In genomic region chr2:155240915-155241314, GRCm38 (mm10) we compare ENCODE assay signal across 10 mouse cellular contexts. TPM values are rescaled to one million over a fixed set of nuclear protein-coding genes. Genes with fewer than 3 reads are reported as not detected.
DNase-seq lines count a peak whose midpoint lies in the region; ATAC-seq and TF ChIP-seq lines count a peak whose summit lies in the region.
"Had no signal": no experiment of that assay in that cellular context is flagged by ENCODE, and none has a peak within 500 bp of the region (broad histone marks: within the 10 kb centered on the region; RNA-seq: fewer than 3 reads in every experiment).

No protein-coding gene starts in this region.

- TF ChIP-seq CTCF in ES-Bruce4 (IDR thresholded peaks at IDR 0.05; ENCODE audit: low read depth, low read length) = peak; percentile 33
- no peak for TF ChIP-seq CTCF in embryonic fibroblast, embryonic 13.5 days (IDR thresholded peaks at IDR 0.05; ENCODE audit: borderline replicate concordance, insufficient read depth, low read length)

- H3K4me2 ChIP-seq in kidney, embryonic 15.5 days = no peak overlapping the region
- no peak overlapping the region for H3K4me2 ChIP-seq in midbrain, embryonic 16.5 days (ENCODE audit: low read length)
- H3K4me2 ChIP-seq: hindbrain, embryonic 12.5 days had no signal

- ATAC-seq in kidney, embryonic 15.5 days (replicated peaks; ENCODE audit: low FRiP score) = no peak
- ATAC-seq in midbrain, embryonic 16.5 days = no peak

- DNase-seq in kidney, adult 11 months = peak; percentile 33
- peak; percentile 37 to 52 for DNase-seq in lung, postnatal 4 days
- DNase-seq in right cerebral cortex, postnatal 25 days = no peak
- DNase-seq in cerebellum, adult 8-10 months = no peak

- no peak overlapping the region for H3K9ac ChIP-seq in kidney, embryonic 15.5 days
- H3K9ac ChIP-seq in ES-Bruce4 (ENCODE audit: low read depth, poor library complexity, severe bottlenecking) = no peak overlapping the region
- H3K9ac ChIP-seq in midbrain, embryonic 16.5 days (ENCODE audit: low read depth, low read length) = no peak overlapping the region
- H3K9ac ChIP-seq: hindbrain, embryonic 12.5 days had no signal

- TF ChIP-seq POLR2A in ES-Bruce4 (IDR thresholded peaks at IDR 0.05; ENCODE audit: insufficient read depth, low read length) = no peak
- no peak for TF ChIP-seq POLR2A in embryonic fibroblast, embryonic 13.5 days (IDR thresholded peaks at IDR 0.05; ENCODE audit: low read depth, low read length)

- H3K4me3 ChIP-seq in kidney, embryonic 15.5 days (replicated peaks) = no peak overlapping the region
- H3K4me3 ChIP-seq in ES-Bruce4 (ENCODE audit: low read depth, low read length) = no peak overlapping the region
- no peak overlapping the region for H3K4me3 ChIP-seq in embryonic fibroblast, embryonic 13.5 days (ENCODE audit: insufficient read depth, low read length)
- H3K4me3 ChIP-seq in midbrain, embryonic 16.5 days (ENCODE audit: low read depth, low read length) = no peak overlapping the region
- H3K4me3 ChIP-seq: hindbrain, embryonic 12.5 days; myocyte had no signal

- no peaks in the 10 kb centered on the region for H3K9me3 ChIP-seq in kidney, embryonic 15.5 days (replicated peaks)
- no peaks in the 10 kb centered on the region for H3K9me3 ChIP-seq in ES-Bruce4 (replicated peaks; ENCODE audit: control insufficient read depth, insufficient read depth, low read length, poor library complexity, severe bottlenecking)
- H3K9me3 ChIP-seq in midbrain, embryonic 16.5 days (replicated peaks; ENCODE audit: control insufficient read depth, low read length, poor library complexity, severe bottlenecking) = no peaks in the 10 kb centered on the region
- H3K9me3 ChIP-seq: hindbrain, embryonic 12.5 days had no signal

- H3K4me1 ChIP-seq in kidney, embryonic 15.5 days = peaks cover 14% of the 10 kb centered on the region
- no peaks in the 10 kb centered on the region for H3K4me1 ChIP-seq in ES-Bruce4 (ENCODE audit: control insufficient read depth, insufficient read depth, low read length)
- peaks cover 6% of the 10 kb centered on the region for H3K4me1 ChIP-seq in embryonic fibroblast, embryonic 13.5 days (ENCODE audit: control insufficient read depth, insufficient read depth, low read length)
- peaks cover 16% of the 10 kb centered on the region for H3K4me1 ChIP-seq in midbrain, embryonic 16.5 days (ENCODE audit: control insufficient read depth, insufficient read depth, low read length)

- TF ChIP-seq EP300 in ES-Bruce4 (IDR thresholded peaks at IDR 0.05; ENCODE audit: insufficient read depth, low read depth, low read length) = no peak

- WGBS in kidney, embryonic 15.5 days = 74% methylated on average over 4 of the region's 4 CpGs
- 89% methylated on average over 4 of the region's 4 CpGs for WGBS in midbrain, embryonic 16.5 days

- no peaks in the 10 kb centered on the region for H3K27me3 ChIP-seq in kidney, embryonic 15.5 days
- H3K27me3 ChIP-seq in ES-Bruce4 (ENCODE audit: control insufficient read depth, insufficient read depth, low read length, poor library complexity, severe bottlenecking) = no peaks in the 10 kb centered on the region
- H3K27me3 ChIP-seq in midbrain, embryonic 16.5 days (ENCODE audit: control insufficient read depth, insufficient read depth, low read depth, low read length) = no peaks in the 10 kb centered on the region
- H3K27me3 ChIP-seq: hindbrain, embryonic 12.5 days had no signal

- H3K27ac ChIP-seq in kidney, embryonic 15.5 days = no peak overlapping the region
- H3K27ac ChIP-seq in ES-Bruce4 (ENCODE audit: insufficient read depth, low read length) = no peak overlapping the region
- peak overlapping the region; percentile 90; the same call in 1 of the 2 replicates for H3K27ac ChIP-seq in embryonic fibroblast, embryonic 13.5 days (ENCODE audit: insufficient read depth, low read length)
- H3K27ac ChIP-seq in midbrain, embryonic 16.5 days (ENCODE audit: low read length) = no peak overlapping the region
- H3K27ac ChIP-seq: hindbrain, embryonic 12.5 days had no signal

- peaks cover 49% of the 10 kb centered on the region for H3K36me3 ChIP-seq in kidney, embryonic 15.5 days
- H3K36me3 ChIP-seq in ES-Bruce4 (ENCODE audit: control insufficient read depth, insufficient read depth, low read length, poor library complexity, severe bottlenecking) = peaks cover 6% of the 10 kb centered on the region; the same call in 1 of the 2 replicates
- peaks cover 20% of the 10 kb centered on the region for H3K36me3 ChIP-seq in midbrain, embryonic 16.5 days (ENCODE audit: control insufficient read depth, insufficient read depth, low read length)

RNA-seq across cellular contexts. Expression of gene Dynlrb1, which starts 4.6 kb away (rescaled TPM):
- polyA plus RNA-seq in kidney, embryonic 15.5 days (2015; fragmentation: Nextera tagmentation; extraction: Ambion mirVana) = 371 and 388 TPM in 2 replicates
- polyA plus RNA-seq in ES-Bruce4 (2011; ENCODE audit: insufficient read depth, insufficient read length, low read depth, missing spikeins) = 230 and 241 TPM in 2 replicates
- 498 and 600 TPM in 2 replicates for polyA plus RNA-seq in embryonic fibroblast, embryonic 13.5 days (2011; ENCODE audit: insufficient read length, low read depth, missing spikeins)
- polyA plus RNA-seq in midbrain, embryonic 16.5 days (2015; fragmentation: Nextera tagmentation; extraction: Ambion mirVana) = 679 and 729 TPM in 2 replicates

RNA-seq across cellular contexts. Expression of gene Map1lc3a, which starts 35.2 kb away (rescaled TPM):
- polyA plus RNA-seq in kidney, embryonic 15.5 days (2015; fragmentation: Nextera tagmentation; extraction: Ambion mirVana) = 136 and 154 TPM in 2 replicates
- 51.5 and 59.2 TPM in 2 replicates for polyA plus RNA-seq in ES-Bruce4 (2011; ENCODE audit: insufficient read depth, insufficient read length, low read depth, missing spikeins)
- 134 and 137 TPM in 2 replicates for polyA plus RNA-seq in embryonic fibroblast, embryonic 13.5 days (2011; ENCODE audit: insufficient read length, low read depth, missing spikeins)
- 537 and 612 TPM in 2 replicates for polyA plus RNA-seq in midbrain, embryonic 16.5 days (2015; fragmentation: Nextera tagmentation; extraction: Ambion mirVana)

Comparison
In these comparisons a context has a peak if more than half of its experiments do, and no peak if none do; other contexts are left out.
1. DNase-seq: peak in kidney, adult 11 months (single experiment) and lung, postnatal 4 days (2 of 2); none in right cerebral cortex, postnatal 25 days (single experiment) and cerebellum, adult 8-10 months (single experiment).